Mouse (Mus musculus) gastrocnemius, postnatal 25 days (tissue): ENCODE results near the gene Kat5. TPM values are rescaled to one million over a fixed set of nuclear protein-coding genes. Genes with fewer than 3 reads are reported as not detected.

Experiments
- total RNA-seq, 2 experiments: library from RNA; stranded (reverse); gene quantifications; 1 replicate in 1 of 2; 2 replicates in 1 of 2; pipeline ENCODE4 v1.2.3; 2021

The Kat5 gene
- total RNA-seq, 2 experiments from 2014 or later = 15.6 to 15.7 TPM

Other genes starting within 250 kb of the Kat5 start
- gene Eif1ad, start 243.5 kb downstream of the Kat5 start, total RNA-seq = 10 to 100 TPM; 12.7 to 13.4 TPM
- 100 to 1,000 TPM; 114 to 122 TPM for gene Banf1, start 243.1 kb downstream of the Kat5 start, total RNA-seq
- 10 to 100 TPM; 29.0 to 36.5 TPM for gene Sart1, start 221.5 kb downstream of the Kat5 start, total RNA-seq
- 1 to 10 TPM in 1 of 2 experiments, not detected in 1; 1.2 TPM for gene Tsga10ip, start 207.7 kb downstream of the Kat5 start, total RNA-seq
- gene Drap1, start 185.3 kb downstream of the Kat5 start, total RNA-seq = 100 to 1,000 TPM; 473 to 502 TPM
- gene AI837181, start 185.1 kb downstream of the Kat5 start, total RNA-seq = 10 to 100 TPM; 32.1 to 33.5 TPM
- not detected for gene Fosl1, start 162.7 kb downstream of the Kat5 start, total RNA-seq
- gene Ccdc85b, start 152.3 kb downstream of the Kat5 start, total RNA-seq = 1 to 10 TPM; 4.5 to 6.6 TPM
- 10 to 100 TPM; 36.9 to 38.4 TPM for gene Fibp, start 149.6 kb downstream of the Kat5 start, total RNA-seq
- not detected for gene Ctsw, start 141.7 kb downstream of the Kat5 start, total RNA-seq
- gene Efemp2, start 136.3 kb downstream of the Kat5 start, total RNA-seq = 10 to 100 TPM in 1 of 2 experiments, 1 to 10 TPM in 1; 7.8 to 12.2 TPM
- gene Mus81, start 121.8 kb downstream of the Kat5 start, total RNA-seq = 10 to 100 TPM; 20.3 to 21.6 TPM
- 100 to 1,000 TPM in 1 of 2 experiments, 10 to 100 TPM in 1; 83.6 to 106 TPM for gene Cfl1, start 119.8 kb downstream of the Kat5 start, total RNA-seq
- under 1 TPM; 0.64 to 0.88 TPM for gene 1700020D05Rik, start 106.5 kb downstream of the Kat5 start, total RNA-seq
- gene Snx32, start 99.7 kb downstream of the Kat5 start, total RNA-seq = 1 to 10 TPM; 6.9 to 7.5 TPM
- gene Ovol1, start 49.6 kb downstream of the Kat5 start, total RNA-seq = not detected
- 1 to 10 TPM; 1.4 to 1.5 TPM for gene Ap5b1, start 42.2 kb downstream of the Kat5 start, total RNA-seq
- gene Rnaseh2c, start 8.4 kb downstream of the Kat5 start, total RNA-seq = 10 to 100 TPM; 45.2 to 47.1 TPM
- gene Rela, start 27.2 kb upstream of the Kat5 start, total RNA-seq = 10 to 100 TPM; 12.5 to 13.7 TPM
- 10 to 100 TPM in 1 of 2 experiments, 1 to 10 TPM in 1; 10.0 to 11.5 TPM for gene Sipa1, start 53.5 kb upstream of the Kat5 start, total RNA-seq
- gene Map3k11, start 78.5 kb upstream of the Kat5 start, total RNA-seq = 10 to 100 TPM in 1 of 2 experiments, 1 to 10 TPM in 1; 8.3 to 10.9 TPM
- 10 to 100 TPM; 13.5 to 13.8 TPM for gene Pcnx3, start 78.7 kb upstream of the Kat5 start, total RNA-seq
- gene Kcnk7, start 94.1 kb upstream of the Kat5 start, total RNA-seq = not detected
- 100 to 1,000 TPM; 241 to 266 TPM for gene Ehbp1l1, start 116.1 kb upstream of the Kat5 start, total RNA-seq
- gene Fam89b, start 119.4 kb upstream of the Kat5 start, total RNA-seq = 10 to 100 TPM; 24.7 to 24.9 TPM
- gene Ltbp3, start 130.7 kb upstream of the Kat5 start, total RNA-seq = 10 to 100 TPM; 45.7 to 49.6 TPM
- gene Scyl1, start 161.2 kb upstream of the Kat5 start, total RNA-seq = 10 to 100 TPM; 62.2 to 62.8 TPM